Mouse (Mus musculus) MEL (cell line): ENCODE results near the gene Src.

Experiments
- BHLHE40 ChIP-seq: IDR thresholded peaks from 2 replicates; pipeline ENCODE4 v1.6.1; 2012; ENCODE audit warnings: low read depth, mild to moderate bottlenecking, inconsistent platforms, low read length, improper control_type of control experiment, borderline replicate concordance
- CTCF ChIP-seq, 3 experiments: IDR thresholded peaks in 2 of 3; conservative IDR thresholded peaks in 1 of 3; 2 replicates each; pipeline ENCODE4 v1.5.1; 2011 to 2012; ENCODE audit warnings: low read length in 3 of 3, low read depth in 2 of 3, mild to moderate bottlenecking in 2 of 3, improper control_type of control experiment in 1 of 3, inconsistent platforms in 1 of 3, mixed read lengths in 1 of 3, moderate library complexity in 1 of 3; ENCODE audit not compliant: control insufficient read depth in 1 of 3, insufficient read depth in 1 of 3, poor library complexity in 1 of 3, severe bottlenecking in 1 of 3
- EP300 ChIP-seq, 2 experiments: IDR thresholded peaks; 2 replicates each; pipeline ENCODE4 v1.6.1; 2011; ENCODE audit warnings: improper control_type of control experiment in 2 of 2, low read length in 2 of 2, low read depth in 1 of 2, mild to moderate bottlenecking in 1 of 2
- ETS1 ChIP-seq: IDR thresholded peaks from 2 replicates; pipeline ENCODE4 v1.6.1; 2012; ENCODE audit warnings: low read depth, mild to moderate bottlenecking, inconsistent platforms, low read length, improper control_type of control experiment, moderate library complexity
- HCFC1 ChIP-seq: IDR thresholded peaks from 2 replicates; pipeline ENCODE4 v1.6.1; 2012; ENCODE audit warnings: low read depth, mild to moderate bottlenecking, inconsistent platforms, low read length, improper control_type of control experiment, moderate library complexity
- JUND ChIP-seq: IDR thresholded peaks from 2 replicates; pipeline ENCODE4 v1.6.1; 2011; ENCODE audit warnings: low read depth, mild to moderate bottlenecking, improper control_type of control experiment, low read length
- MAFK ChIP-seq: IDR thresholded peaks from 2 replicates; pipeline ENCODE4 v1.6.1; 2011; ENCODE audit warnings: low read depth, mild to moderate bottlenecking, low read length, improper control_type of control experiment, borderline replicate concordance
- MYB ChIP-seq: IDR thresholded peaks from 2 replicates; pipeline ENCODE4 v1.6.1; 2011; ENCODE audit warnings: mild to moderate bottlenecking, low read depth, low read length, improper control_type of control experiment
- NRF1 ChIP-seq: IDR thresholded peaks from 2 replicates; pipeline ENCODE4 v1.6.1; 2014; ENCODE audit warnings: low read depth, mild to moderate bottlenecking, inconsistent platforms, low read length, improper control_type of control experiment, moderate library complexity; ENCODE audit not compliant: poor library complexity, insufficient read depth, severe bottlenecking
- POLR2A ChIP-seq, 2 experiments: IDR thresholded peaks; 2 replicates each; pipeline ENCODE4 v1.6.1; 2011 to 2012; ENCODE audit warnings: low read length in 2 of 2, mild to moderate bottlenecking in 2 of 2, control low read depth in 1 of 2, improper control_type of control experiment in 1 of 2, low read depth in 1 of 2, moderate library complexity in 1 of 2; ENCODE audit not compliant: control insufficient read depth in 1 of 2, insufficient read depth in 1 of 2, poor library complexity in 1 of 2
- SIN3A ChIP-seq: IDR thresholded peaks from 2 replicates; pipeline ENCODE4 v1.6.1; 2012; ENCODE audit warnings: low read length, improper control_type of control experiment, inconsistent platforms
- USF1 ChIP-seq: IDR thresholded peaks from 2 replicates; pipeline ENCODE4 v1.6.1; 2014; ENCODE audit warnings: low read depth, mild to moderate bottlenecking, inconsistent platforms, low read length, improper control_type of control experiment, moderate library complexity
- ZC3H11A ChIP-seq: IDR thresholded peaks from 2 replicates; pipeline ENCODE4 v1.6.1; 2012; ENCODE audit warnings: low read depth, mild to moderate bottlenecking, inconsistent platforms, low read length, improper control_type of control experiment
- ZNF384 ChIP-seq: IDR thresholded peaks from 2 replicates; pipeline ENCODE4 v1.6.1; 2012; ENCODE audit warnings: low read depth, mild to moderate bottlenecking, inconsistent platforms, low read length, improper control_type of control experiment

DNA sequence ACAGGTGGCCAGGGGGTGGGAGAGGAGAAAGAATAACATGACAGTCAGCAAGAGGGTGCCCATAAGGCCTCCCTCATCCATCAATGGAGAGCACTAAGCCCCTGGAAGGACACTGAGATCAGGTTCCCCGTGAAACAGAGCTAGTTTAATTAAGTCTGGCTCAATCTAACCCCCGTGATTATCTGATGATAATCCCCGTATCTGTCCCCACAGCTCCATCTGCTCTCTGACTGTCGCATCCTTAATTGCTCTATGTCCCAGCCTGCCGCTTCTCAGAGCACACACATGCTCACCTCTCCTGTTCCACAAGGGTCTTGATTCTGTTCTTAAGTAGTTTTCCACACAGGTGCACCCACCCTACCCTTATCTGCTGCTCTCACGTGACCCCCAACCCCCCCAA lies 99.3 kb downstream of the Src start:
- no peak for TF ChIP-seq ZC3H11A
- no peak for TF ChIP-seq CTCF (IDR thresholded peaks at IDR 0.05 in 2 of 3, conservative IDR thresholded peaks at IDR 0.05 in 1 of 3; ENCODE audit: control insufficient read depth in 1 of 3, insufficient read depth in 1 of 3, low read depth in 2 of 3, low read length in 3 of 3, poor library complexity in 1 of 3, severe bottlenecking in 1 of 3)
- no peak for TF ChIP-seq USF1
- TF ChIP-seq HCFC1, result no peak
- TF ChIP-seq POLR2A (IDR thresholded peaks at IDR 0.05; ENCODE audit: control insufficient read depth in 1 of 2, insufficient read depth in 1 of 2, low read depth in 1 of 2, low read length in 2 of 2, poor library complexity in 1 of 2), result no peak
- no peak for TF ChIP-seq MYB
- TF ChIP-seq SIN3A, result no peak
- TF ChIP-seq JUND, result no peak
- no peak for TF ChIP-seq EP300 (IDR thresholded peaks at IDR 0.05; ENCODE audit: low read depth in 1 of 2, low read length in 2 of 2)
- no peak for TF ChIP-seq ZNF384
- no peak for TF ChIP-seq ETS1
- no peak for TF ChIP-seq BHLHE40
- TF ChIP-seq MAFK, result no peak
- TF ChIP-seq NRF1, result no peak
